Mouse (Mus musculus) liver, adult 2 months (tissue): Measurements from ENCODE around the gene Lrrc75a. TPM values are rescaled to one million over a fixed set of nuclear protein-coding genes. Genes with fewer than 3 reads are reported as not detected.
A peak's percentile ranks its signal among the peaks of the same experiment; 100 is the strongest.

Experiments
- DNase-seq: peaks from one replicate; pipeline ENCODE4 v3.0.0-alpha.2; 2011; ENCODE audit warnings: low read depth, low spot score; ENCODE audit errors: extremely low read depth
- H3K27ac ChIP-seq: fragments of 200-500 bp; replicated peaks from 2 replicates; pipeline ENCODE4 v1.5.1; 2012; ENCODE audit warnings: low read depth, mild to moderate bottlenecking, control low read depth, inconsistent platforms, low read length; ENCODE audit not compliant: insufficient read depth
- H3K27me3 ChIP-seq: fragments of 200-500 bp; 2 replicates; pipeline ENCODE4 v1.6.1; 2012; ENCODE audit warnings: mild to moderate bottlenecking, moderate library complexity, low read length, inconsistent platforms; ENCODE audit not compliant: control insufficient read depth, insufficient read depth
- H3K36me3 ChIP-seq: fragments of 200-500 bp; 2 replicates; pipeline ENCODE4 v1.6.1; 2012; ENCODE audit warnings: low read length, inconsistent platforms; ENCODE audit not compliant: control insufficient read depth, insufficient read depth
- H3K4me1 ChIP-seq: fragments of 200-500 bp; 2 replicates; pipeline ENCODE4 v1.6.1; 2011; ENCODE audit warnings: low read length; ENCODE audit not compliant: control insufficient read depth, insufficient read depth
- H3K4me3 ChIP-seq: fragments of 200-500 bp; 2 replicates; pipeline ENCODE4 v1.5.1; 2011; ENCODE audit warnings: low read depth, mild to moderate bottlenecking, control low read depth, low read length, moderate library complexity; ENCODE audit not compliant: insufficient read depth
- H3K79me2 ChIP-seq: fragments of 200-500 bp; 2 replicates; pipeline ENCODE4 v1.6.1; 2012; ENCODE audit warnings: inconsistent platforms, mild to moderate bottlenecking, low read length, moderate library complexity; ENCODE audit not compliant: control insufficient read depth, insufficient read depth
- H3K9ac ChIP-seq: fragments of 200-500 bp; 2 replicates; pipeline ENCODE4 v1.6.1; 2012; ENCODE audit warnings: low read depth, mild to moderate bottlenecking, control low read depth, inconsistent platforms, low read length
- CTCF ChIP-seq: fragments of 200-500 bp; IDR thresholded peaks from 2 replicates; pipeline ENCODE4 v1.5.1; 2011; ENCODE audit warnings: low read depth, low read length, control low read depth
- POLR2A ChIP-seq: fragments of 200-500 bp; IDR thresholded peaks from 2 replicates; pipeline ENCODE4 v1.6.1; 2011; ENCODE audit warnings: low read length, control low read depth; ENCODE audit not compliant: insufficient read depth; ENCODE audit errors: extremely low read depth
- WGBS: fragments of 180-500 bp; shearing (Covaris S2); methylation state at CpG from one replicate; pipeline ENCODE4 v1.1.7; 2018; 5-methylcytosine and 5-hydroxymethylcytosine counted together
- polyA plus RNA-seq: library from polyadenylated mRNA; depleted of rRNA; stranded (reverse); fragments of >200 nt; gene quantifications from 2 replicates; pipeline ENCODE4 v1.2.3, GENCODE M21; 2012
- total RNA-seq: library from RNA; depleted of rRNA; stranded (reverse); fragments of >200 nt; gene quantifications from 2 replicates; pipeline ENCODE4 v1.2.3, GENCODE M21; 2014

Gene Lrrc75a
- total and polyA plus RNA-seq, 2 experiments, result 0.55 to 1.1 TPM

DNA sequence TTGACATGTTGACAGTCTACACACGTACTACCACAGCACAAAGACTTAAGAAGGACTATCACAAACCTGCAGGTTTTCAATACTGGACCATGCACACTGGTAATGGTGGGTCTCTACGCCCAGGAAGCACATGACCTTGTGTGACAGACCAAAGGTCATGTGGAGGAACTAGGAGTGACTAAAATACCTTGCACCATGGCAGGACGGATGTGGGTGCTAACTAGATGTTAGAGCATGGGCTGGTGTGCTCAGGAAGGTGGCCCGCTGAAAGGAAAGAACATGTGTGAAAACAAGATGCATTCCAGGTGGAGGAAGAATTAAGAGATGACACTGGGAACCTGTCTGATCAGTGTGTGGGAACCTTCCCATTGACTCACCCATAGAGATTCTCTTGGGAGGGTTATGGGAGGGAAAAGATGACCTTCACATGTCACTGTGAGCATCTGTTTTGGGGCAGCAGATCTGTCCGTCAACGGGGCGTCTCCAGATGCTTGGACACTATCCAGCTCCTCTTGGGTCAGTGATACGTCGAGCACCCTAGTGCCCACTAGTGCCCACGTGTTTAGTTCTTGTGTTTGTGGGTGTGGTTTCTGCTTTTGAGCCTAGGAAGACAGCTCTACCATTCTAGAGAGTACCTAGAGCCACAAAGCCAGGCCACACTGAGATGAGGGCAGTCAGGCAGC, 4.5 kb downstream of the Lrrc75a start:
- WGBS, result 80% methylated on average over 10 of the region's 10 CpGs
- no peak overlapping the region for H3K4me3 ChIP-seq
- TF ChIP-seq POLR2A (no peak), CTCF (no peak)
- no peak overlapping the region for H3K27ac ChIP-seq
- no peaks in the 10 kb centered on the region for H3K36me3 ChIP-seq
- no peaks in the 10 kb centered on the region for H3K27me3 ChIP-seq
- H3K9ac ChIP-seq, result no peak overlapping the region
- H3K4me1 ChIP-seq, result peaks cover 5% of the 10 kb centered on the region; the same call in 1 of the 2 replicates
- no peak for DNase-seq
- no peaks in the 10 kb centered on the region for H3K79me2 ChIP-seq

DNA sequence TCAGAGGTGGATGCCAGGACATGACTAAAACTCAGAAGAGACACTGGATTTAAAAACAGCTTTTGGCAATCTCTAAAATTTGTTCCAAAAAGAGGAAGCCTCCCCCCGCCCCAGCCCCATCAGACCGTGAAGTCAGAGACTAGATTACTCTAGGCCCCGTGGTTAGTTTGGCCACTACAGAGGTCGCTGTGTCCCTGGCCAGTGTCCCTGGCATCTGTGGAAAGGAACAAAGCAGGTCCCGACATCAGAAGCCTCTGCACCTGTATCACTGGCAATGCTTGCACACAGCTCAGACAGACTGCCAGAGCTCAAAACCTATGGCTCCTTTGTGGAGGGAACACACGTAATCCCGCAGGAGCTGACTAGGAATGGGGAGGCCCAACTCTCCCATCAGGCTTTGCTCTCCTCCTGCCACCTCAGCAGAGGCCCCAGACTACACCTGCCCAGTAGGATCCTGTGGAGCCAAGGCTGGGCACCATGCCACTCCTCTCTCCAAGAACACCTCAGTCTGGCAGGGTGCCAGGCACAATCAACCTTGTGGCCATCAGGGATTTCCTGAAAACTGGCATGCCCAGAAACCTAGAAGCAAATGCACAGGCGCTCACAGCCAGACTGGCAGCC, 5.2 kb downstream of the Lrrc75a start:
- H3K36me3 ChIP-seq, result no peaks in the 10 kb centered on the region
- H3K27ac ChIP-seq, result no peak overlapping the region
- H3K79me2 ChIP-seq, result no peaks in the 10 kb centered on the region
- peak; percentile 45 for DNase-seq
- WGBS, result 55% methylated on average over 8 of the region's 8 CpGs
- peaks cover 5% of the 10 kb centered on the region; the same call in 1 of the 2 replicates for H3K4me1 ChIP-seq
- H3K4me3 ChIP-seq, result no peak overlapping the region
- no peak overlapping the region for H3K9ac ChIP-seq
- no peak for TF ChIP-seq POLR2A
- TF ChIP-seq CTCF, result no peak
- H3K27me3 ChIP-seq, result no peaks in the 10 kb centered on the region

DNA sequence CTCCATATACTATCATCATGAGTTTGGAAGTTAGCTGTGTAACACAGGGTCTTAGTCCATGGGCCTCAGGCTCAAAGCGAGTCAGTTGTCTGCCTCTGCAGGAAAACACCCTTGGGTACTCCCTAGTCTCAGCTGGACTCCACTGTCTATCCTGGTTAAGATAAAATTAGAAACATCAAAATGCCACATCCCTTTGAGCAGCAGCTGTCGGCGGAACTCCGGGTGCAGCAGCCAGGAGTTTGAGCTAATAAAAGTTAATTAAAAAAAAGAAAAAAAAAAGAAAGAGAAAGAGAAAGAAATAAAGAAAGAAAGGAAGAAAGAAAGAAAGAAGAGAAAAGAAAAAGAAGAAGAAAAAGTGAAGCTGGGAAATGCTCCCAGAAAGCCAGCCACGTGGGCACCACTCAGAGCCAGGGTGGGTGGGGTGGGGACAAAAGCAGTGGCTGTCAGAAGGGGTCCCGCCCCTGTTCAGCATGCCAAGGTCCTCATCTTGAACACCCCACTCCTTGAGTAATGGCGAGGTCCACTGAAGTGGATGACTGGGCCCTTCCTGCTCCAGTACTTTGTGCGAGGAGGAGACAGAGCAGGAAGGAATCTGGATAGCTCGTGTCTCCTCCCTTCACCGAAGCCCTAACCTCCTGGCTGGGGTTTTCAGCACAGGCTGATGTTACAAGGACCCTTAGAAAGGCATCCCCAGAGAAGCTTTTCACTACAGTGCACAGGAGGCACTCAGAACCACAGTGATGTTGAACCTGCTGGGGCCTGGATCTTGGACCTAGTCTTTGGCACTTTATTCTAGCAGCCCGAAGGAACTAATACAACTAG, 6.1 kb downstream of the Lrrc75a start:
- Histone ChIP-seq H3K4me1 (peaks cover 5% of the 10 kb centered on the region; the same call in 1 of the 2 replicates), H3K27ac (no peak overlapping the region), H3K36me3 (no peaks in the 10 kb centered on the region), H3K4me3 (no peak overlapping the region), H3K9ac (no peak overlapping the region), H3K27me3 (no peaks in the 10 kb centered on the region), H3K79me2 (no peaks in the 10 kb centered on the region)
- 84% methylated on average over 11 of the region's 11 CpGs for WGBS
- TF ChIP-seq POLR2A, result no peak
- TF ChIP-seq CTCF, result no peak
- DNase-seq, result no peak

DNA sequence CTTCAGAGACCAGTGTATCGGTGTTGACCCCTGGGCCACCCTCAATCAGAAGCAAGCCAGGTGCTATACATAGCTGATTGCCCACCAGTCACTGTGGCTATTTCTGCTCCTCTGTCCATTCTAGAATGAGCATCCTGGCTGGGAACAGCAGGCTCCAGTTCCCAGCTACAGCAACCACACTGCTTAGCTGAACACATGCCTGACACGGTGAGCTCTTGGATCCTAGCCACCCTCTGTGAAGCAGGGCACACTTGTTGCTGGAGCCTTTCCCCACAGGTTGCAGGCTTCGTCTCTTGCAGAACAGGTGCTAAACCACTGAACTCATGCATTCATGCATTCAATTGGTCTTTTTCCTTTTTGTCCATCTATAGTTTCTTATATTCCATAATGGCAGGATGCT, 7.9 kb downstream of the Lrrc75a start:
- Histone ChIP-seq H3K9ac (no peak overlapping the region), H3K79me2 (no peaks in the 10 kb centered on the region), H3K4me3 (no peak overlapping the region), H3K4me1 (peaks cover 2% of the 10 kb centered on the region; the same call in 1 of the 2 replicates), H3K36me3 (no peaks in the 10 kb centered on the region), H3K27me3 (no peaks in the 10 kb centered on the region), H3K27ac (no peak overlapping the region)
- TF ChIP-seq CTCF, result no peak
- TF ChIP-seq POLR2A, result no peak
- 84% methylated on average over 3 of the region's 3 CpGs for WGBS
- DNase-seq, result no peak

DNA sequence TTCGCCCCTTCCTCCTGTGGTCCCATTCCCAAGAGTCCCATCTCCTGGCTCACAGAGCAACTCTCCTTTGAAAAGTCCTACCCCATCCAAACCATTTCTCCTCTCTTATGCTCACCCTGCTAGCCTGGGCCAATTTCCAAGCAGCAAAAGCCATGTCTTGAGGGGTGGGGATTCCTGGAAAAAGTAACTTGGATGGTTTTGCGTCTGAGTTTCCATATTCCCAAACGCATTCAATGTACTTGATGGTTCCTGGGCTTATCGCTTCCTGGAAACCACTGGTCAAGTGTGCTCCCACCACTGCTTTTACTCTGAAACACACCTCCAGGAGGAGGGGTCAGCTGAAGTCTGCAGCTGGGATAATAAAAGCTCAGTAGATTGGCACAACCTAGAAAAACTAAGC, 9.9 kb downstream of the Lrrc75a start:
- TF ChIP-seq POLR2A (no peak), CTCF (no peak)
- 94% methylated on average over 4 of the region's 4 CpGs for WGBS
- no peak for DNase-seq

More for the DNA sequence above, 9.9 kb downstream of the Lrrc75a start:
- no peak overlapping the region for H3K4me3 ChIP-seq
- no peaks in the 10 kb centered on the region for H3K4me1 ChIP-seq
- H3K9ac ChIP-seq, result no peak overlapping the region
- H3K27ac ChIP-seq, result no peak overlapping the region
- no peaks in the 10 kb centered on the region for H3K36me3 ChIP-seq
- no peaks in the 10 kb centered on the region for H3K27me3 ChIP-seq
- no peaks in the 10 kb centered on the region for H3K79me2 ChIP-seq
